Mouse (Mus musculus) liver, embryonic 15.5 days (tissue): ENCODE results near the gene Fgfr2. TPM values are rescaled to one million over a fixed set of nuclear protein-coding genes. Genes with fewer than 3 reads are reported as not detected.

Experiments used
- ATAC-seq: fragments of 200-750 bp; cut with Nextera tagmentation; 2 replicates; pipeline ENCODE4 v1.8.0; 2017; ENCODE audit warnings: moderate number of reproducible peaks, mild to moderate bottlenecking, moderate library complexity; ENCODE audit not compliant: insufficient read depth
- H3K27ac ChIP-seq: fragments of 300-500 bp; sonication (generic); replicated peaks from 2 replicates; pipeline ENCODE4 v1.5.1; 2015; ENCODE audit warnings: mild to moderate bottlenecking, inconsistent platforms
- H3K27me3 ChIP-seq: fragments of 300-500 bp; sonication (generic); 2 replicates; pipeline ENCODE4 v1.6.1; 2015; ENCODE audit warnings: mild to moderate bottlenecking, inconsistent platforms
- H3K36me3 ChIP-seq: fragments of 300-500 bp; sonication (generic); replicated peaks from 2 replicates; pipeline ENCODE4 v1.6.1; 2015; ENCODE audit warnings: moderate library complexity, mild to moderate bottlenecking, inconsistent platforms
- H3K4me1 ChIP-seq: fragments of 300-500 bp; sonication (generic); replicated peaks from 2 replicates; pipeline ENCODE4 v1.6.1; 2015; ENCODE audit warnings: inconsistent platforms
- H3K4me2 ChIP-seq: fragments of 300-500 bp; sonication (generic); 2 replicates; pipeline ENCODE4 v1.6.1; 2015; ENCODE audit warnings: moderate library complexity, mild to moderate bottlenecking, inconsistent platforms
- H3K4me3 ChIP-seq: fragments of 300-500 bp; sonication (generic); replicated peaks from 2 replicates; pipeline ENCODE4 v1.5.1; 2015; ENCODE audit warnings: mild to moderate bottlenecking, inconsistent platforms
- H3K9ac ChIP-seq: fragments of 300-500 bp; sonication (generic); 2 replicates; pipeline ENCODE4 v1.6.1; 2015; ENCODE audit warnings: moderate library complexity, mild to moderate bottlenecking, inconsistent platforms
- H3K9me3 ChIP-seq: fragments of 300-500 bp; sonication (generic); replicated peaks from 2 replicates; pipeline ENCODE4 v1.6.1; 2016; ENCODE audit warnings: inconsistent platforms
- WGBS: fragments of 180-500 bp; shearing (Covaris S2); methylation state at CpG from one replicate; pipeline ENCODE4 v1.1.7; 2015; ENCODE audit warnings: mixed read lengths; ENCODE audit not compliant: insufficient replicate concordance; 5-methylcytosine and 5-hydroxymethylcytosine counted together
- polyA plus RNA-seq: library from polyadenylated mRNA; unstranded; fragments of >200 nt; fragmentation: Nextera tagmentation; extraction: Ambion mirVana; gene quantifications from 2 replicates; pipeline ENCODE4 v1.2.1, GENCODE M21; 2015

The Fgfr2 gene
- polyA plus RNA-seq, 1 experiment from 2014 or later, result 10.5 TPM

GRCm38 (mm10) chr7:130787537-130787936 lies 2335.6 kb downstream of the Fgfr2 start:
- no peak overlapping the region for H3K4me3 ChIP-seq
- H3K4me2 ChIP-seq, result no peak overlapping the region
- H3K4me1 ChIP-seq, result peaks cover 22% of the 10 kb centered on the region
- ATAC-seq, result peak; percentile 41; the same call in 1 of the 2 replicates
- H3K36me3 ChIP-seq, result no peaks in the 10 kb centered on the region
- H3K27ac ChIP-seq, result no peak overlapping the region
- 0 out of 2 replicates have a peak, but pooled peaks cover 6% of the 10 kb centered on the region for H3K27me3 ChIP-seq
- H3K9ac ChIP-seq, result no peak overlapping the region
- 57% methylated on average over 4 of the region's 4 CpGs for WGBS
- no peaks in the 10 kb centered on the region for H3K9me3 ChIP-seq

- no peak for ATAC-seq
- H3K27me3 ChIP-seq, result 0 out of 2 replicates have a peak, but pooled peaks cover 6% of the 10 kb centered on the region
- H3K4me1 ChIP-seq, result peaks cover 22% of the 10 kb centered on the region
- H3K4me2 ChIP-seq, result no peak overlapping the region
- H3K4me3 ChIP-seq, result no peak overlapping the region
- H3K36me3 ChIP-seq, result no peaks in the 10 kb centered on the region
- WGBS, result 49% methylated on average over 5 of the region's 5 CpGs
- H3K9me3 ChIP-seq, result no peaks in the 10 kb centered on the region
- no peak overlapping the region for H3K27ac ChIP-seq
- H3K9ac ChIP-seq, result no peak overlapping the region
Measured at GRCm38 (mm10) chr7:130786708-130787107, 2336.4 kb downstream of the Fgfr2 start.

- H3K9me3 ChIP-seq, result no peaks in the 10 kb centered on the region
- no peak overlapping the region for H3K4me3 ChIP-seq
- H3K4me1 ChIP-seq, result peaks cover 22% of the 10 kb centered on the region
- 0 out of 2 replicates have a peak, but pooled peaks cover 6% of the 10 kb centered on the region for H3K27me3 ChIP-seq
- H3K36me3 ChIP-seq, result no peaks in the 10 kb centered on the region
- no peak overlapping the region for H3K4me2 ChIP-seq
- no peak for ATAC-seq
- WGBS, result 68% methylated on average over 12 of the region's 12 CpGs
- H3K27ac ChIP-seq, result no peak overlapping the region
- H3K9ac ChIP-seq, result no peak overlapping the region
Measured at GRCm38 (mm10) chr7:130785923-130786575, 2337.1 kb downstream of the Fgfr2 start.

- Histone ChIP-seq H3K9ac (no peak overlapping the region), H3K4me1 (peaks cover 14% of the 10 kb centered on the region; the same call in 1 of the 2 replicates), H3K36me3 (no peaks in the 10 kb centered on the region), H3K27ac (no peak overlapping the region), H3K4me3 (no peak overlapping the region), H3K27me3 (0 out of 2 replicates have a peak, but pooled peaks cover 6% of the 10 kb centered on the region), H3K9me3 (no peaks in the 10 kb centered on the region), H3K4me2 (no peak overlapping the region)
- WGBS, result 62% methylated on average over 5 of the region's 5 CpGs
- no peak for ATAC-seq
Measured at GRCm38 (mm10) chr7:130782501-130783050, 2340.6 kb downstream of the Fgfr2 start.

- no peak overlapping the region for H3K4me3 ChIP-seq
- H3K27me3 ChIP-seq, result 0 out of 2 replicates have a peak, but pooled peaks cover 6% of the 10 kb centered on the region
- H3K9me3 ChIP-seq, result no peaks in the 10 kb centered on the region
- H3K36me3 ChIP-seq, result no peaks in the 10 kb centered on the region
- H3K27ac ChIP-seq, result no peak overlapping the region
- no peak overlapping the region for H3K4me2 ChIP-seq
- ATAC-seq, result no peak
- H3K4me1 ChIP-seq, result 0 out of 2 replicates have a peak, but pooled peaks cover under 1% of the 10 kb centered on the region
- 38% methylated on average over 5 of the region's 5 CpGs for WGBS
- no peak overlapping the region for H3K9ac ChIP-seq
Measured at GRCm38 (mm10) chr7:130780866-130781419, 2342.2 kb downstream of the Fgfr2 start.

- no peak within 1 kb of the TSS for H3K4me3 ChIP-seq
- no peak within 1 kb of the TSS for H3K9ac ChIP-seq
- H3K4me2 ChIP-seq, result no peak within 1 kb of the TSS
- no peaks in the 10 kb centered on the region for H3K36me3 ChIP-seq
- H3K9me3 ChIP-seq, result no peaks in the 10 kb centered on the region
- no peak within 1 kb of the TSS for H3K27ac ChIP-seq
- no peak for ATAC-seq
- WGBS, result 30% methylated on average over 9 of the region's 9 CpGs
- no peaks in the 10 kb centered on the region for H3K27me3 ChIP-seq
- no peaks in the 10 kb centered on the region; the same call in 1 of the 2 replicates for H3K4me1 ChIP-seq
Measured at GRCm38 (mm10) chr7:130773914-130774630, 2349.1 kb downstream of the Fgfr2 start, which contains the start of gene Btbd16. TSS of gene Btbd16 (plus strand) at chr7:130774069.

GRCm38 (mm10) chr7:130773171-130773830 lies 2349.8 kb downstream of the Fgfr2 start:
- no peaks in the 10 kb centered on the region for H3K9me3 ChIP-seq
- H3K27me3 ChIP-seq, result no peaks in the 10 kb centered on the region
- H3K27ac ChIP-seq, result no peak overlapping the region
- ATAC-seq, result peak; percentile 56; the same call in 1 of the 2 replicates
- H3K4me3 ChIP-seq, result no peak overlapping the region
- WGBS, result 50% methylated on average over 11 of the region's 11 CpGs
- H3K4me2 ChIP-seq, result no peak overlapping the region
- H3K9ac ChIP-seq, result no peak overlapping the region
- no peaks in the 10 kb centered on the region; the same call in 1 of the 2 replicates for H3K4me1 ChIP-seq
- no peaks in the 10 kb centered on the region for H3K36me3 ChIP-seq

GRCm38 (mm10) chr7:130770707-130771106 lies 2352.4 kb downstream of the Fgfr2 start:
- Histone ChIP-seq H3K36me3 (no peaks in the 10 kb centered on the region), H3K4me1 (no peaks in the 10 kb centered on the region; the same call in 1 of the 2 replicates), H3K4me3 (no peak overlapping the region), H3K9me3 (no peaks in the 10 kb centered on the region), H3K27me3 (no peaks in the 10 kb centered on the region), H3K27ac (no peak overlapping the region), H3K9ac (no peak overlapping the region), H3K4me2 (no peak overlapping the region)
- WGBS, result 18% methylated on average over 3 of the region's 3 CpGs
- ATAC-seq, result no peak

GRCm38 (mm10) chr7:130768151-130768550 lies 2355.0 kb downstream of the Fgfr2 start:
- no peaks in the 10 kb centered on the region for H3K27me3 ChIP-seq
- no peak overlapping the region for H3K4me3 ChIP-seq
- 63% methylated on average over 4 of the region's 4 CpGs for WGBS
- H3K36me3 ChIP-seq, result no peaks in the 10 kb centered on the region
- H3K27ac ChIP-seq, result no peak overlapping the region
- H3K9me3 ChIP-seq, result no peaks in the 10 kb centered on the region
- no peaks in the 10 kb centered on the region; the same call in 1 of the 2 replicates for H3K4me1 ChIP-seq
- no peak for ATAC-seq
- no peak overlapping the region for H3K4me2 ChIP-seq
- H3K9ac ChIP-seq, result no peak overlapping the region

- no peaks in the 10 kb centered on the region for H3K27me3 ChIP-seq
- no peak overlapping the region for H3K4me3 ChIP-seq
- no peak overlapping the region for H3K4me2 ChIP-seq
- no peaks in the 10 kb centered on the region for H3K4me1 ChIP-seq
- WGBS, result 66% methylated on average over 30 of the region's 30 CpGs
- no peaks in the 10 kb centered on the region for H3K9me3 ChIP-seq
- no peak overlapping the region for H3K27ac ChIP-seq
- no peak overlapping the region for H3K9ac ChIP-seq
- no peaks in the 10 kb centered on the region for H3K36me3 ChIP-seq
- no peak for ATAC-seq
Measured at GRCm38 (mm10) chr7:130766411-130767170, 2356.6 kb downstream of the Fgfr2 start.
